Mouse (Mus musculus) brain, embryonic 14.5 days (tissue): ENCODE results near the gene Bbip1. TPM values are rescaled to one million over a fixed set of nuclear protein-coding genes. Genes with fewer than 3 reads are reported as not detected.

Source experiments
- DNase-seq: peaks from one replicate; pipeline ENCODE4 v3.0.0-alpha.2; 2011; ENCODE audit warnings: low read depth
- CTCF ChIP-seq: fragments of 200-500 bp; IDR thresholded peaks from 2 replicates; pipeline ENCODE4 v1.5.1; 2012; ENCODE audit warnings: inconsistent platforms, mild to moderate bottlenecking, moderate library complexity, borderline replicate concordance; ENCODE audit not compliant: insufficient read depth, insufficient read length; ENCODE audit errors: extremely low read depth
- POLR2A ChIP-seq: fragments of 200-500 bp; IDR thresholded peaks from 2 replicates; pipeline ENCODE4 v1.6.1; 2012; ENCODE audit warnings: mild to moderate bottlenecking, inconsistent platforms, borderline replicate concordance; ENCODE audit not compliant: poor library complexity, insufficient read depth, insufficient read length, severe bottlenecking; ENCODE audit errors: extremely low read depth
- polyA plus RNA-seq: library from polyadenylated mRNA; depleted of rRNA; stranded (reverse); fragments of >200 nt; gene quantifications from 2 replicates; pipeline ENCODE4 v1.2.3, GENCODE M21; 2012

Bbip1 gene
- polyA plus RNA-seq, 1 experiment: 83.5 TPM

GRCm38 (mm10) chr19:53945171-53946042, 980 bp upstream of the Bbip1 start:
- TF ChIP-seq POLR2A (no peak), CTCF (no peak)
- peak; percentile 77 for DNase-seq

GRCm38 (mm10) chr19:53944786-53945169, 351 bp upstream of the Bbip1 start:
- TF ChIP-seq POLR2A (peak; percentile 84), CTCF (no peak)
- DNase-seq: no peak

- DNase-seq: no peak
- TF ChIP-seq CTCF: no peak
- TF ChIP-seq POLR2A: no peak
Measured at GRCm38 (mm10) chr19:53942342-53942741, 2.1 kb downstream of the Bbip1 start.

DNA sequence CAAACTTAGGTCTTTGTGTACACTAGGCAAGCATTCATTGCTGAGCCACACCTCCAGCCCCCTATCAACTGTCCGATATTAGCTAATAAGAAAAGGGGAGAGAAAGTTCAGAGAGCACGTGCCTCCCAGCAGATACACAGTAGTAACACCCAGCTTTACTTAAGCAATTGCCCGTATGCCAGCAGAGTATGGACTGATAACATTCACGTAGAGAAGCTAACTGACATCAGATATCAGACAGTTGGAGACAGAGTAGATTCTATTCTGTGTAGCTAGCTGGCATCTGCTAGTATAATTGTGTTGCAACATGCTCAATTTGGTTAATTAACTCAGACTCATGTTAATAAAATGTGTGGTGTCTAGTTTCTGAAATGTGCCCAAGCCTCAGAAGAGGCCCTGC, 3.3 kb downstream of the Bbip1 start:
- no peak for TF ChIP-seq CTCF
- TF ChIP-seq POLR2A: no peak
- DNase-seq: no peak

- TF ChIP-seq CTCF (no peak), POLR2A (no peak)
- DNase-seq: no peak
Measured at GRCm38 (mm10) chr19:53939467-53939866, 5.0 kb downstream of the Bbip1 start.

DNA sequence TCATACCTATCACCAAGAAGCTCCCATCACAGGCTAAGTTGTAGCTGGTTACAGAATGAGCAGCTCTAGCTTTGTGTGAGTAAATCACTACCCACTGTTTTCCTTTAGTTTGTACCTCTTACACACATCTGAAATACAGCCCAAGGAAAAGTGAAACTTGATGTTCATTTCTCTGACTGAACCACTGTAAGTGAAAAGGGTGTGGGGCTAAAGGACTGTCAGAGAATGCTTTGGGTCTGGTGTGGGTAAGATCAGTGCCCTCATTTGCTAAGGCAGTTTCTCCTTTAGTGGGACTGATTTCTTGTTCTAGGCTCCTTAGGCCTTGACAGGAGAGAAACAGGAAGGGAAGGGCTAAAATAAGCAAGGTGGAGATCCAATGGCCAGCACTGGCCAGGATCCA, 10.4 kb downstream of the Bbip1 start:
- DNase-seq: no peak
- TF ChIP-seq CTCF (no peak), POLR2A (no peak)

DNA sequence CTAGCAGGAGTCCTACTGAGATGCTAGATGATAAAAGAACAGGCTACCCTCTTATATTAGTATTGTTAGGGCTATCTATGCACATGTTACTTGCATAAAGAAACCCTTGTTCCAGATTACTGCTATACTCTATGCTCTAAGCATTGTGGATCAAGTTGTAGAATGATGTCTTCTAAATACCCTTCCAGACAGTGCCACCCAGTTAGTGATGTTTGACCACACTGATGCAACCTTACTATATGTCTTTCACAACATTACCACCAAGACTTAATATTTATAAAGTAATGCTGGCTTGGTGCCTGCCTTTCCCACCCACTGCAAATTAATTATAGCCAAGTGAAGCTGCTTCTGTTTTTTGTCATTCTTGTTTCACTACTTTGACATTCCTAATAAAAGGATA, 11.4 kb downstream of the Bbip1 start:
- TF ChIP-seq POLR2A: no peak
- no peak for TF ChIP-seq CTCF
- no peak for DNase-seq

DNA sequence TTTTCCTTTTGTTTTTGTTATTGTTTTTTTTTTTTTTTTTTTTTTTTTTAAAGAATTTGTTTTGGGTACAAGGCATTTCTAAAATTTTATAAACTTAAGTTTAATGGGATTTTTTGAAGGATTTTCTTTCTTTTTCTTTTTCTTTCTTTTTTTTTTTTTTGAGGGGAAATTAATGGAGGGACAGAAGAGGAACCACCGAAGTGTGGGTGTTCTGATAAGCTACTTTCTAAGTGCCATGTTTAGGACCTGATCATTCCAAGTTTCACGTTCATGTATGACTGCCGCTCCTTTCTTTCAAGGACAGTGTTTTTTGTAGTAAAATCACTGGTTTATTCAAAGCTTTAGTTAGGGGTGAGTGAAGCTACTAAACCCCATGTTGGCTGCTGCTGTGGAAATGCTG, 15.2 kb downstream of the Bbip1 start:
- TF ChIP-seq CTCF: no peak
- no peak for TF ChIP-seq POLR2A
- DNase-seq: no peak

DNA sequence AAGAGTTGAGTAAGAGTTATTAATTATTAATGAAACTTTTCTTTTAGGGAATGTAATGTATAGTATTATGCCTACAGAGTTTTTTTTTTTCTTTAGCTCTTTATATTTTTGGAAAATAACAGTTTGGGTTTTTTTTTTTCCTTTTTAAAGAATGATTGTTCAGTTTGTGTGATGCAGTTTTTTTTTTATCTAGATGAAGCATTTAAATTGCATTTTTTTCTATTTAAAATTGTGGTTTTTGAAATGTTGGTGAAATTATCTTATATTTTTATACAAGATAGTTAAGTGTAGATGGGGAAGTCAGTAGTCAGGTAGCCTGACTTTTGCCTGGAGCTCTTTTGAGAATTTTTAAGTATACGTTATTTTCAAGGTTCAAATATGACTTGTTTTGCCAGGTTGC, 17.7 kb downstream of the Bbip1 start:
- TF ChIP-seq POLR2A: no peak
- no peak for TF ChIP-seq CTCF
- DNase-seq: no peak

DNA sequence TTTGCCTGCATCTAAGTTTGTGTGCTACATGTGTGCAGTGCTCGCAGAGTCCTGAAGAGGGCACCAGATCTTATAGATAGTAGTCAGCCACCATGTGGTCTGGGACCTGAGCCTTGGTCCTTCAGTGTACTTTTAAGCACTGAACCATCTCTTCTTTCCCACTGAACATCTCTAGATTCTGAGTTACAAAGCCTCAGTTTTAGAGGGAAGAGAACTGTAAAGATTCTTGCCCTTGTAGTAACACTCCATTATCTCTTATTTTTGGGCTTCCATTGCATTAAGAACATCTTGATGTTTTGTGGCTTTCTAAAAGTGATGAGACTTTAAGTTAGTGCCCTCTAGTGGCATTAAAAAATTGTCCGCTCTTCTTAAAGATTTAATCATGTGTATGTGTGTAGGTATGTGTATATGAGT, 19.1 kb downstream of the Bbip1 start:
- no peak for TF ChIP-seq POLR2A
- TF ChIP-seq CTCF: peak; percentile 39; the same call in 1 of the 2 replicates
- DNase-seq: peak; percentile 70

DNA sequence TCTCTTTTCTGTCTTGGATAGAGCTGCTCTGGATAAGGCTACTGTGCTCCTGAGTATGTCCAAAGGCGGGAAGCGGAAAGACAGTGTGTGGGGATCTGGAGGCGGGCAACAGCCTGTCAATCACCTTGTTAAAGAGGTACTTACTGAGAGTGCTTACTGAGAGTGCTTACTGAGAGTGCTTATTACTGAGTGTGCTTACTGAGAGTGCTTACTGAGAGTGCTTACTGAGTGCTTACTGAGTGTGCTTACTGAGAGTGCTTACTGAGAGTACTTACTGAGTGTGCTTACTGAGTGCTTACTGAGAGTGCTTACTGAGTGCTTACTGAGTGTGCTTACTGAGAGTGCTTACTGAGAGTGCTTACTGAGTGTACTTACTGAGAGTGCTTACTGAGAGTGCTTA, 22.4 kb downstream of the Bbip1 start:
- peak; percentile 13 for DNase-seq

DNA sequence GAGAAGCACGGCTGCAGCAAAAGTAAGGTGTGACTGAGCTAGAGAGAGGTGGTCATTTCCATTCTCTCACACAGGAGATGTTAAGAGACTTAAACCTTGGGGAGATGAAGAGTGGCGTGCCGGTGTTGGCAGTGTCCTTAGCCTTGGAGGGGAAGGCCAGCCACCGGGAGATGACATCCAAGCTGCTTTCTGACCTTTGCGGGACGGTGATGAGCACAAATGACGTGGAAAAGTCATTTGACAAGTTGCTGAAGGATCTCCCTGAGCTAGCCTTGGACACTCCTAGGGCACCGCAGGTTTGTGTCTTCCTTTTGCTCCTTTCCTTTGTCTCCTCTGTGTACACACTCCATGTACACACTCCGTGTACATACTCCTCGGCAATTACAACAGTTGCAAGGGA, 24.9 kb downstream of the Bbip1 start:
- TF ChIP-seq POLR2A (no peak), CTCF (no peak)
- DNase-seq: no peak
